Mouse (Mus musculus) MEL (cell line): ENCODE results near the gene Gabbr2. TPM values are rescaled to one million over a fixed set of nuclear protein-coding genes. Genes with fewer than 3 reads are reported as not detected.

Source experiments
- DNase-seq: peaks from one replicate; pipeline ENCODE4 v3.0.0; 2011; ENCODE audit warnings: low read depth, low spot score
- H3K27ac ChIP-seq: 2 replicates; pipeline ENCODE4 v1.5.1; 2012; ENCODE audit warnings: low read depth, mild to moderate bottlenecking, control low read depth, low read length, moderate library complexity; ENCODE audit not compliant: control insufficient read depth
- H3K27me3 ChIP-seq, 2 experiments: fragments of 150-350 bp in 1 of 2; sonication (generic) in 1 of 2; 2 replicates each; pipeline ENCODE4 v1.6.1; 2012; ENCODE audit warnings: low read length in 2 of 2, mild to moderate bottlenecking in 2 of 2, improper control_type of control experiment in 1 of 2, moderate library complexity in 1 of 2; ENCODE audit not compliant: insufficient read depth in 2 of 2, control insufficient read depth in 1 of 2
- H3K36me3 ChIP-seq, 2 experiments: 2 replicates each; pipeline ENCODE4 v1.6.1; 2012 to 2014; ENCODE audit warnings: low read length in 2 of 2, improper control_type of control experiment in 1 of 2, inconsistent platforms in 1 of 2, mild to moderate bottlenecking in 1 of 2; ENCODE audit not compliant: insufficient read depth in 2 of 2, control insufficient read depth in 1 of 2
- H3K4me1 ChIP-seq, 2 experiments: fragments of 150-350 bp in 1 of 2; sonication (generic) in 1 of 2; 2 replicates each; pipeline ENCODE4 v1.6.1; 2012; ENCODE audit warnings: low read length in 2 of 2, improper control_type of control experiment in 1 of 2, mild to moderate bottlenecking in 1 of 2; ENCODE audit not compliant: insufficient read depth in 2 of 2, control insufficient read depth in 1 of 2
- H3K4me3 ChIP-seq, 2 experiments: fragments of 150-350 bp in 1 of 2; sonication (generic) in 1 of 2; 2 replicates each; pipeline ENCODE4 v1.5.1; 2012; ENCODE audit warnings: low read depth in 2 of 2, low read length in 2 of 2, mild to moderate bottlenecking in 2 of 2, moderate library complexity in 2 of 2, control low read depth in 1 of 2, improper control_type of control experiment in 1 of 2; ENCODE audit not compliant: control insufficient read depth in 1 of 2, insufficient read depth in 1 of 2
- H3K79me2 ChIP-seq: 2 replicates; pipeline ENCODE4 v1.6.1; 2012; ENCODE audit warnings: mild to moderate bottlenecking, low read length, moderate library complexity; ENCODE audit not compliant: control insufficient read depth, poor library complexity, insufficient read depth
- H3K9ac ChIP-seq: 2 replicates; pipeline ENCODE4 v1.6.1; 2012; ENCODE audit warnings: low read depth, mild to moderate bottlenecking, control low read depth, low read length, moderate library complexity; ENCODE audit not compliant: control insufficient read depth, poor library complexity, severe bottlenecking
- H3K9me3 ChIP-seq: fragments of 150-350 bp; sonication (generic); replicated peaks from 2 replicates; pipeline ENCODE4 v1.6.1; 2012; ENCODE audit warnings: mild to moderate bottlenecking, low read length, improper control_type of control experiment, moderate library complexity; ENCODE audit not compliant: insufficient read depth
- ELF1 ChIP-seq: IDR thresholded peaks from 2 replicates; pipeline ENCODE4 v1.6.1; 2014; ENCODE audit warnings: low read depth, mild to moderate bottlenecking, inconsistent platforms, low read length, improper control_type of control experiment, moderate library complexity
- EP300 ChIP-seq, 2 experiments: IDR thresholded peaks; 2 replicates each; pipeline ENCODE4 v1.6.1; 2011; ENCODE audit warnings: improper control_type of control experiment in 2 of 2, low read length in 2 of 2, low read depth in 1 of 2, mild to moderate bottlenecking in 1 of 2
- GABPA ChIP-seq: IDR thresholded peaks from 2 replicates; pipeline ENCODE4 v1.6.1; 2012; ENCODE audit warnings: low read depth, mild to moderate bottlenecking, inconsistent platforms, low read length, improper control_type of control experiment, moderate library complexity
- HCFC1 ChIP-seq: IDR thresholded peaks from 2 replicates; pipeline ENCODE4 v1.6.1; 2012; ENCODE audit warnings: low read depth, mild to moderate bottlenecking, inconsistent platforms, low read length, improper control_type of control experiment, moderate library complexity
- JUND ChIP-seq: IDR thresholded peaks from 2 replicates; pipeline ENCODE4 v1.6.1; 2011; ENCODE audit warnings: low read depth, mild to moderate bottlenecking, improper control_type of control experiment, low read length
- MYC ChIP-seq: IDR thresholded peaks from 2 replicates; pipeline ENCODE4 v1.6.1; 2011; ENCODE audit warnings: low read depth, mild to moderate bottlenecking, low read length, improper control_type of control experiment, moderate library complexity
- RAD21 ChIP-seq: IDR thresholded peaks from 2 replicates; pipeline ENCODE4 v1.6.1; 2011; ENCODE audit warnings: mild to moderate bottlenecking, low read depth, low read length, improper control_type of control experiment
- TAL1 ChIP-seq: IDR thresholded peaks from 2 replicates; pipeline ENCODE4 v1.6.1; 2012; ENCODE audit warnings: mild to moderate bottlenecking, inconsistent platforms, low read length, moderate library complexity, mixed read lengths
- TCF12 ChIP-seq: IDR thresholded peaks from 2 replicates; pipeline ENCODE4 v1.6.1; 2014; ENCODE audit warnings: low read depth, mild to moderate bottlenecking, inconsistent platforms, low read length, improper control_type of control experiment, moderate library complexity
- UBTF ChIP-seq: IDR thresholded peaks from 2 replicates; pipeline ENCODE4 v1.6.1; 2012; ENCODE audit warnings: low read depth, mild to moderate bottlenecking, inconsistent platforms, low read length, improper control_type of control experiment, moderate library complexity, borderline replicate concordance; ENCODE audit not compliant: insufficient read depth
- polyA plus RNA-seq, 2 experiments: library from polyadenylated mRNA; stranded (reverse) in 1 of 2; unstranded in 1 of 2; fragments of >175 nt in 1 of 2; fragments of >200 nt in 1 of 2; gene quantifications; 2 replicates each; pipeline versions ENCODE4 v1.2.1 to v1.2.4; 2012; ENCODE audit warnings: low replicate concordance in 2 of 2, low read depth in 1 of 2; ENCODE audit not compliant: insufficient read length in 2 of 2, insufficient read depth in 1 of 2, missing spikeins in 1 of 2
- total RNA-seq: library from RNA; depleted of rRNA; stranded (reverse); fragments of 300-350 nt; gene quantifications from 2 replicates; pipeline ENCODE4 v1.2.3, GENCODE M21; 2012

Gene Gabbr2
- total and polyA plus RNA-seq, 3 experiments, result not detected

DNA sequence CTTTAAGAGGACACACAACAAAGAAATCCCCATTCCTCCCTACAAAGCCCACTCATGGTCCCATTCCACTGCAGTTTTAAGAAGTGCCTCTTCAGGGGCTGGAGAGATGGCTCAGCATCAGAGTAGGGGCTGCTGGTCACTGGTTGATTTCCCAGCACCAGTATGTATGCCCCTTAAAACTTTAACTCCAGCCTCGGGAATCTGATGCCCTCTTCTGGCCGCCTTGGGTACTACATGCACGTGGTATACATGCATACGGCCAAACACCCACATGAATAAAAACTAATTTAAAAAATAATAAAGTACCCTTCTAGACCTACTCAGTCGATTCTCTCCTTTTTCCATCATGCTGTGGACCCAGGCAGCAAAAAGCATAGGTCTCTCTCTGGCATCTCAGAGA is 28.9 kb upstream of the Gabbr2 start (continued):
- TF ChIP-seq GABPA (no peak), TCF12 (no peak)

DNA sequence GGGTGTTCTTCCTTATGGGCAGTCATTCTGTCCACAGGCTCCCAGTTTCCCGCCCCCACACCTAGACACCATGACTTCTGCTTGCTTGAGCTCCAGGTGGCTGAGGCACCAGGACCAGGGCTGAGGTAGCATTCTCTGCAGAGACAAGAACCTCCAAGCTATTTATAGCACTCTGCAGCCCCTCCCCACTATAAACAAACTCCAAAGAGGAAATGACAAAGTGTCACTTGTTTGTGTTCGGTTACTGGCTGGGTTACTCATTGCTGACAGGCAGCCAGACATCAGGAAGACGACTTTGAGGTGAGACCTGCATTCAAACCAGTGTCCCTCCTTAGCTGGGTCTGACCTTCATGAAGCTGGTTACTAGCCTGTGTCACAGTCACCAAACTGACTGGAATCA is 23.5 kb upstream of the Gabbr2 start:
- TF ChIP-seq UBTF (no peak), TAL1 (no peak)
- Histone ChIP-seq H3K4me3 (no peak overlapping the region), H3K9me3 (no peaks in the 10 kb centered on the region), H3K79me2 (no peaks in the 10 kb centered on the region), H3K27me3 (no peaks in the 10 kb centered on the region), H3K4me1 (peaks cover 0 to 8% of the 10 kb centered on the region in 2 experiments; a peak in 2 of 4 replicates), H3K9ac (no peak overlapping the region), H3K36me3 (peaks cover 0 to 4% of the 10 kb centered on the region in 2 experiments; a peak in 1 of 4 replicates), H3K27ac (no peak overlapping the region)
- DNase-seq, result no peak

DNA sequence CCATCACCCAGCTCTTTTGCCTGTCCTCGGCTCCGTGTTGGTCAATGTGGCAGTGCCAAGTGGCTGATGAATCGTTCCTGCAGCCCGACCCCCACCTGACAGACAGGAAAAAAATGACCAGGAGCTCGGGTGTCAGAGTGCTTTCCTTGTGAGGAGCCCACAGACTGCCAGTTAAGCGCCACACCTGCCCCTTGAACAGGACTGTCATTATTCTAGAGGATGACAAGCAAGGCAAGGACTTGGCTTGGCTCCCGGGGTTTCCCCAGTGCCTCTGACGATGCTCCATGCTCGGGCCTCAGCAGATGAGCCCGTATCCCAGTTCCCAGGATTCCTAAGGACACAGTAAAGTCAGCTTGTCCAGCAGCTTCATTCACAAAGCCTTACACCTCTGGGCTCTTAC is 20.8 kb upstream of the Gabbr2 start:
- DNase-seq, result no peak
- TF ChIP-seq ELF1 (no peak), HCFC1 (no peak), JUND (no peak), MYC (no peak), RAD21 (no peak)
- no peak overlapping the region for H3K4me3 ChIP-seq
- H3K27me3 ChIP-seq, result peaks cover 0 to 1% of the 10 kb centered on the region in 2 experiments; a peak in 1 of 4 replicates
- peaks cover 0 to 8% of the 10 kb centered on the region in 2 experiments; a peak in 2 of 4 replicates for H3K4me1 ChIP-seq
- no peak overlapping the region for H3K27ac ChIP-seq
- peaks cover 0 to 4% of the 10 kb centered on the region in 2 experiments; a peak in 1 of 4 replicates for H3K36me3 ChIP-seq
- H3K9ac ChIP-seq, result no peak overlapping the region
- no peaks in the 10 kb centered on the region for H3K79me2 ChIP-seq
- no peaks in the 10 kb centered on the region for H3K9me3 ChIP-seq

GRCm38 (mm10) chr4:47010400-47011231 is 18.9 kb upstream of the Gabbr2 start:
- Histone ChIP-seq H3K9me3 (no peaks in the 10 kb centered on the region), H3K9ac (no peak overlapping the region), H3K27ac (no peak overlapping the region), H3K36me3 (peaks cover 0 to 4% of the 10 kb centered on the region in 2 experiments; a peak in 1 of 4 replicates), H3K79me2 (no peaks in the 10 kb centered on the region), H3K4me1 (peaks cover 0 to 8% of the 10 kb centered on the region in 2 experiments; a peak in 2 of 4 replicates), H3K4me3 (no peak overlapping the region; a peak in 1 of 4 replicates), H3K27me3 (peaks cover 0 to 1% of the 10 kb centered on the region in 2 experiments; a peak in 1 of 4 replicates)
- TF ChIP-seq ELF1 (peak; percentile 48; the same call in 1 of the 2 replicates), EP300 (IDR thresholded peaks at IDR 0.05; ENCODE audit: low read depth in 1 of 2, low read length in 2 of 2) (no peak)
- peak; percentile 81 for DNase-seq
